Mouse (Mus musculus) lung, embryonic 14.5 days (tissue): ENCODE data around the gene Cep95. TPM values are rescaled to one million over a fixed set of nuclear protein-coding genes. Genes with fewer than 3 reads are reported as not detected.

Source experiments
- ATAC-seq: fragments of 200-750 bp; cut with Nextera tagmentation; 2 replicates; pipeline ENCODE4 v1.8.0; 2017; ENCODE audit warnings: mild to moderate bottlenecking, moderate TSS enrichment, moderate library complexity; ENCODE audit not compliant: insufficient read depth
- DNase-seq: peaks from one replicate; pipeline ENCODE4 v3.0.0-alpha.2; 2015
- H3K27ac ChIP-seq: fragments of 300-500 bp; sonication (generic); 2 replicates; pipeline ENCODE4 v1.5.1; 2014; ENCODE audit warnings: low read depth, mild to moderate bottlenecking, moderate library complexity
- H3K27me3 ChIP-seq: fragments of 300-500 bp; sonication (generic); 2 replicates; pipeline ENCODE4 v1.6.1; 2014; ENCODE audit warnings: low read length, control low read depth; ENCODE audit not compliant: insufficient read depth
- H3K36me3 ChIP-seq: fragments of 300-500 bp; sonication (generic); 2 replicates; pipeline ENCODE4 v1.6.1; 2014; ENCODE audit warnings: control low read depth; ENCODE audit not compliant: insufficient read depth
- H3K4me1 ChIP-seq: fragments of 300-500 bp; sonication (generic); 2 replicates; pipeline ENCODE4 v1.6.1; 2014; ENCODE audit warnings: antibody characterized with exemption, control low read depth; ENCODE audit not compliant: insufficient read depth
- H3K4me2 ChIP-seq: fragments of 300-500 bp; sonication (generic); 2 replicates; pipeline ENCODE4 v1.6.1; 2014; ENCODE audit warnings: mild to moderate bottlenecking
- H3K4me3 ChIP-seq: fragments of 300-500 bp; sonication (generic); 2 replicates; pipeline ENCODE4 v1.5.1; 2014; ENCODE audit warnings: low read depth, low read length
- H3K9ac ChIP-seq: fragments of 300-500 bp; sonication (generic); 2 replicates; pipeline ENCODE4 v1.6.1; 2014
- H3K9me3 ChIP-seq: fragments of 300-500 bp; sonication (generic); 2 replicates; pipeline ENCODE4 v1.6.1; 2016; ENCODE audit warnings: low read depth, low read length, control low read depth
- CTCF ChIP-seq: IDR thresholded peaks from 2 replicates; pipeline ENCODE4 v1.5.1; 2016; ENCODE audit warnings: antibody characterized with exemption, low read depth
- WGBS: fragments of 180-500 bp; shearing (Covaris S2); extraction: QIAGEN DNeasy Blood & Tissue Kit; methylation state at CpG from one replicate; pipeline ENCODE4 v1.1.7; 2014; 5-methylcytosine and 5-hydroxymethylcytosine counted together
- polyA plus RNA-seq: library from polyadenylated mRNA; unstranded; fragments of >200 nt; fragmentation: Nextera tagmentation; extraction: Ambion mirVana; gene quantifications from 2 replicates; pipeline ENCODE4 v1.2.1, GENCODE M21; 2014

The Cep95 gene
- polyA plus RNA-seq, 1 experiment from 2014 or later = 18.8 TPM

DNA sequence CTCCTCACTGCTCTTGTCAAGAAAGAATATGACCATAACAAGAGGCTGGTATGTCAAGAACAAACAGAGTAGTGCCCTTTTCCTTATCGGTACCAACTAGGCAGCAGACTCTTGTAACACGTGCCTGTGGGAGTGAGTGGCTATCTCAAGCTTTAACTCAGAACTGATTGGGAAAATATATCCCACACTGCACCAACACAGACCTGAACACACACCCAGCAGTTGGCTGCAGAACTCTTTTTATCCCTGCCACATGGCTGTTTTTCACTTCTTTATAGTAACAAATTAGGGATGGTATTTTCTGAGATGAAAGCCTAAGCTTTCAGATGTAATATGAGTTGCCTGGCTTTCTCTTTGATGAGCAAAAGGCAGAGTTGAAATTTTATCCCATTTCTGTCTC, 26.7 kb downstream of the Cep95 start:
- Histone ChIP-seq H3K4me1 (no peaks in the 10 kb centered on the region), H3K9me3 (no peaks in the 10 kb centered on the region), H3K4me2 (no peak overlapping the region), H3K27ac (no peak overlapping the region), H3K9ac (no peak overlapping the region), H3K36me3 (peaks cover 97% of the 10 kb centered on the region), H3K4me3 (no peak overlapping the region), H3K27me3 (no peaks in the 10 kb centered on the region)
- ATAC-seq (no peak), DNase-seq (no peak)
- TF ChIP-seq CTCF = no peak
- 53% methylated on average over 2 of the region's 2 CpGs for WGBS

DNA sequence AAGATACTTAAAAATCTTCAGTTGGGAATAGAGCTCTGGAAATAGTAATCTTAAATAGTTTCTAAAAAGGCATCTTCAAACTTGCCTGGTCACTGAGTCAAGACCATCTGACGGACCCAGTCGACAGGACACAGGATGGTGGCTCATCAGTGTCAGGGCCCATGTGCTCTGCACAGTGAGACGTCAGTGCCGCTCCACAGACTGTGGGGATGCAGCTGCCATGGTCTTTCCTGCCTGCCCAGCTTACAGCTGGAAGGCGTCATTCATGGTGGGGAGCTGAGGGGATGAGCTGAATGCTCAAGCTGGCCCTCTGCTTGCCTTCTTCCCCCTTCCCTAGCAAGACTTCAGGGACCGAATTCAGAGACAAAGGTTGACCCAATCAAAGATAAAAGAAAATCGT, 27.3 kb downstream of the Cep95 start:
- Histone ChIP-seq H3K4me3 (no peak overlapping the region), H3K27ac (peak overlapping the region; percentile 15; the same call in 1 of the 2 replicates), H3K9ac (no peak overlapping the region), H3K9me3 (no peaks in the 10 kb centered on the region), H3K4me2 (no peak overlapping the region), H3K36me3 (peaks cover 97% of the 10 kb centered on the region), H3K4me1 (peaks cover 1% of the 10 kb centered on the region; the same call in 1 of the 2 replicates), H3K27me3 (no peaks in the 10 kb centered on the region)
- WGBS = 55% methylated on average over 7 of the region's 7 CpGs
- ATAC-seq (peak; percentile 71), DNase-seq (peak; percentile 41)
- no peak for TF ChIP-seq CTCF

GRCm38 (mm10) chr11:106817156-106817555, 28.1 kb downstream of the Cep95 start:
- Histone ChIP-seq H3K27me3 (no peaks in the 10 kb centered on the region), H3K4me2 (no peak overlapping the region), H3K4me1 (peaks cover 3% of the 10 kb centered on the region; the same call in 1 of the 2 replicates), H3K36me3 (peaks cover 93% of the 10 kb centered on the region), H3K9me3 (no peaks in the 10 kb centered on the region), H3K9ac (no peak overlapping the region), H3K27ac (no peak overlapping the region), H3K4me3 (no peak overlapping the region)
- DNase-seq = no peak
- TF ChIP-seq CTCF = no peak
- 88% methylated on average over 3 of the region's 3 CpGs for WGBS
- no peak for ATAC-seq

DNA sequence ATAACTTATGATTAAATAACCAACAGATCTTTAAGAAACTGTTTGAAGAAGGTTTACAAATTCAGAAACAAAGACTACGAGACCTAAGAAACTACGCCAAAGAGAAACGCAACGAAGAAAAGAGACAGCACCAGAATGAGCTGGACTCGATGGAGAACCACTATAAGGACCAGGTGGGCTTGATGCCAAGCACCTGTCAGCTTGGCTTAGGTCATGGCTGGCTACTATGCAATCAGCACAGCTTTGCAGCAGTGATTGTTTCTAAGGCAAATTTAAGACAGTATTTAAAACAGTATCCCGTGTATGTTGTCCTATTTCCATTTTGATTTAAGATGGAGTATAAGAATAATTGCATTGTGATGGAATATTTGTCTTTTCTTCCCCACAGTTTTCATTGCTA, 28.8 kb downstream of the Cep95 start:
- Histone ChIP-seq H3K4me3 (no peak overlapping the region), H3K4me2 (no peak overlapping the region), H3K9ac (no peak overlapping the region), H3K27me3 (no peaks in the 10 kb centered on the region), H3K27ac (no peak overlapping the region), H3K9me3 (no peaks in the 10 kb centered on the region), H3K36me3 (peaks cover 93% of the 10 kb centered on the region), H3K4me1 (peaks cover 3% of the 10 kb centered on the region; the same call in 1 of the 2 replicates)
- TF ChIP-seq CTCF = no peak
- DNase-seq (no peak), ATAC-seq (no peak)
- WGBS = 78% methylated on average over 6 of the region's 6 CpGs

DNA sequence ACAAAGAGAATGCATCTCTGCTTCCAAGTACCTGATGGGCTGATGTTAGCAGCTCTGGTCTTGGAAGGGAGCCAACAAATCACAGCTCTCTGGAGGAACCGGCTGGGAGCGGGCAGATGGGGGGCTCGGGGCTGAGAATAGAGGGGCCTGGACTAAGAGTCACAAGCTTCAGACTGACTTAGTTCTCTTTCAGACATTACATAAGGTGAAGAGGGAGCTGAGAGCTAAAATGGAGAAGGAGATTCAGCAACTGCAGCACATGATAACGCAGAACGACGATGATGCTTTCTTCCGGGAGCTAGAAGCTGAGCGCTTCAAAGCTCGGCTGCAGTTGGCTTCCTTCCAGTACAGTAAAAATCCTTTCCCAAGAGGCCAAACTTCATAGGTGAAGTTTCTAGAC, 29.3 kb downstream of the Cep95 start:
- ATAC-seq = 0 out of 2 replicates have a peak, but pooled peaks have one; percentile 40
- Histone ChIP-seq H3K9me3 (no peaks in the 10 kb centered on the region), H3K4me3 (no peak overlapping the region), H3K27ac (no peak overlapping the region; the same call in 1 of the 2 replicates), H3K36me3 (peaks cover 93% of the 10 kb centered on the region), H3K4me1 (peaks cover 3% of the 10 kb centered on the region; the same call in 1 of the 2 replicates), H3K9ac (no peak overlapping the region), H3K27me3 (no peaks in the 10 kb centered on the region), H3K4me2 (no peak overlapping the region)
- DNase-seq = peak; percentile 74
- 29% methylated on average over 9 of the region's 9 CpGs for WGBS
- no peak for TF ChIP-seq CTCF

DNA sequence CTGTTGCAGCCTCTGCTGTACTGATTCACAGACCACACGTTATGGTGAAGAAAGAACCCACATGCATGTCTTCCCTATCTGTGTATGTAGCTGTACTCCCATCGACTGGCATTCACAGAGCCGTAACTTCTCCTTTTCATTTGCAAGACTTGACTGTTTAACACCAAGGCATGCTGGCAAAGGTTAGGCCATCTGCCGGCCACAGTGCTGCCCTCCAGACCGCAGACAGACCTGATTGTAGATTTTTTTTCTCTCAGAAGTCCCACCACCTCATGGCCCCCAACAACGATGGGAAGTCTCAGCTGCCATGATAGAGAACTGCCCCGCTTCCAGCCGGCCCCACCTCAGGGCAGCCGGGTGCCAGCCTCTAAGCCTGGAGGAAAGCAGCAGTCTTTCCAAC, 30.5 kb downstream of the Cep95 start:
- Histone ChIP-seq H3K36me3 (peaks cover 90% of the 10 kb centered on the region), H3K9me3 (no peaks in the 10 kb centered on the region), H3K4me2 (no peak overlapping the region), H3K4me1 (peaks cover 3% of the 10 kb centered on the region; the same call in 1 of the 2 replicates), H3K27ac (no peak overlapping the region), H3K9ac (no peak overlapping the region), H3K27me3 (no peaks in the 10 kb centered on the region), H3K4me3 (no peak overlapping the region)
- no peak for TF ChIP-seq CTCF
- ATAC-seq = no peak
- DNase-seq = no peak
- 87% methylated on average over 9 of the region's 9 CpGs for WGBS

GRCm38 (mm10) chr11:106820252-106820651, 31.2 kb downstream of the Cep95 start:
- no peak overlapping the region for H3K4me2 ChIP-seq
- H3K36me3 ChIP-seq = peaks cover 90% of the 10 kb centered on the region
- no peaks in the 10 kb centered on the region for H3K27me3 ChIP-seq
- WGBS = 84% methylated on average over 6 of the region's 6 CpGs
- DNase-seq (no peak), ATAC-seq (no peak)
- no peak overlapping the region for H3K4me3 ChIP-seq
- no peaks in the 10 kb centered on the region for H3K9me3 ChIP-seq
- no peak overlapping the region for H3K27ac ChIP-seq
- peaks cover 3% of the 10 kb centered on the region; the same call in 1 of the 2 replicates for H3K4me1 ChIP-seq
- no peak for TF ChIP-seq CTCF
- no peak overlapping the region for H3K9ac ChIP-seq
